In genomic region chr1:138848511-138849109, GRCm38 (mm10) we compare ENCODE assay signal across 8 mouse cellular contexts. TPM values are rescaled to one million over a fixed set of nuclear protein-coding genes. Genes with fewer than 3 reads are reported as not detected.
DNase-seq lines count a peak whose midpoint lies in the region; ATAC-seq lines count a peak whose summit lies in the region.

TSS of gene Lhx9 (minus strand) at chr1:138848577.

- DNase-seq in adrenal gland, adult (ENCODE audit: inconsistent age in 2 of 2, low spot score in 1 of 2), result peak; percentile 16 to 60
- DNase-seq in adrenal gland, adult 8-10 months, result no peak
- peak; percentile 39 for DNase-seq in urinary bladder, postnatal 14 days (ENCODE audit: low spot score)
- no peak for DNase-seq in urinary bladder, postnatal 4 days (ENCODE audit: low spot score in 2 of 2)
- no peak for DNase-seq in natural killer cell, adult 2 months (ENCODE audit: low spot score in 2 of 2)
- no peak for DNase-seq in urinary bladder, adult 2 months (ENCODE audit: low spot score)

- peak; percentile 5 for ATAC-seq in inflammation-experienced regulatory T-cells, adult 6 months
- ATAC-seq in megakaryocyte progenitor cell, adult 5-6 weeks (replicated peaks; ENCODE audit: poor library complexity), result peak; percentile 49

RNA-seq across cellular contexts. Expression of gene Lhx9, which starts in this region (rescaled TPM):
- not detected for total RNA-seq in adrenal gland, adult 8-10 months (2022)
- polyA plus RNA-seq in inflammation-experienced regulatory T-cells, adult 6 months (2017; shearing (Covaris generic)), result under 1 TPM in 2 of 3 experiments, not detected in 1; 0.20 to 0.25 TPM
- not detected in 2 replicates for total RNA-seq in megakaryocyte progenitor cell, adult 5-6 weeks (2015)
- not detected in 2 replicates for total RNA-seq in megakaryocyte progenitor cell, adult 5-6 weeks (2017)
- 0.03 TPM in 1 of 2 replicates, not detected in the other for polyA plus RNA-seq in urinary bladder, adult 2 months (2012; rRNA removed)

Comparison
In these comparisons a context has a peak if more than half of its experiments do, and no peak if none do; other contexts are left out.
1. DNase-seq: peak in adrenal gland, adult (2 of 2) and urinary bladder, postnatal 14 days (single experiment); none in adrenal gland, adult 8-10 months (single experiment), urinary bladder, postnatal 4 days (0 of 2), natural killer cell, adult 2 months (0 of 2) and urinary bladder, adult 2 months (single experiment).
2. Peak in ATAC-seq in inflammation-experienced regulatory T-cells, adult 6 months; RNA of the gene not detected or under 1 TPM.
3. Peak in ATAC-seq in megakaryocyte progenitor cell, adult 5-6 weeks; RNA of the gene not detected or under 1 TPM.